Mouse (Mus musculus) forebrain, embryonic 15.5 days (tissue): ENCODE data around the gene Dclre1a. TPM values are rescaled to one million over a fixed set of nuclear protein-coding genes. Genes with fewer than 3 reads are reported as not detected.
"Not testable (repeated sequence)": the region's sequence is repeated elsewhere in the genome, so short reads cannot be mapped to it uniquely, and the experiment has no call there.

ENCODE experiments used
- ATAC-seq: fragments of 200-750 bp; cut with Nextera tagmentation; replicated peaks from 2 replicates; pipeline ENCODE4 v1.8.0; 2017; ENCODE audit warnings: mild to moderate bottlenecking, moderate TSS enrichment, moderate library complexity
- H3K27ac ChIP-seq: fragments of 300-500 bp; sonication (generic); replicated peaks from 2 replicates; pipeline ENCODE4 v1.5.1; 2015; ENCODE audit warnings: mild to moderate bottlenecking, inconsistent platforms
- H3K27me3 ChIP-seq: fragments of 300-500 bp; sonication (generic); 2 replicates; pipeline ENCODE4 v1.6.1; 2015; ENCODE audit warnings: inconsistent platforms
- H3K36me3 ChIP-seq: fragments of 300-500 bp; sonication (generic); 2 replicates; pipeline ENCODE4 v1.6.1; 2015; ENCODE audit warnings: mild to moderate bottlenecking, inconsistent platforms
- H3K4me1 ChIP-seq: fragments of 300-500 bp; sonication (generic); 2 replicates; pipeline ENCODE4 v1.6.1; 2015; ENCODE audit warnings: inconsistent platforms
- H3K4me2 ChIP-seq: fragments of 300-500 bp; sonication (generic); replicated peaks from 2 replicates; pipeline ENCODE4 v1.6.1; 2015; ENCODE audit warnings: mild to moderate bottlenecking, inconsistent platforms
- H3K4me3 ChIP-seq: fragments of 300-500 bp; sonication (generic); 2 replicates; pipeline ENCODE4 v1.5.1; 2015; ENCODE audit warnings: mild to moderate bottlenecking, inconsistent platforms
- H3K9ac ChIP-seq: fragments of 300-500 bp; sonication (generic); replicated peaks from 2 replicates; pipeline ENCODE4 v1.6.1; 2015; ENCODE audit warnings: mild to moderate bottlenecking, inconsistent platforms
- H3K9me3 ChIP-seq: fragments of 300-500 bp; sonication (generic); 2 replicates; pipeline ENCODE4 v1.6.1; 2016; ENCODE audit warnings: inconsistent platforms
- WGBS: fragments of 180-500 bp; shearing (Covaris S2); methylation state at CpG from one replicate; pipeline ENCODE4 v1.1.7; 2015; ENCODE audit warnings: mixed read lengths; 5-methylcytosine and 5-hydroxymethylcytosine counted together
- polyA plus RNA-seq: library from polyadenylated mRNA; unstranded; fragments of >200 nt; fragmentation: Nextera tagmentation; extraction: Ambion mirVana; gene quantifications from 2 replicates; pipeline ENCODE4 v1.2.1, GENCODE M21; 2015

Gene Dclre1a
- polyA plus RNA-seq, 1 experiment from 2014 or later, result 12.3 TPM

GRCm38 (mm10) chr19:56503069-56503468, 45.0 kb downstream of the Dclre1a start:
- WGBS, result no CpG with 5 or more reads among the region's 5 CpGs

GRCm38 (mm10) chr19:56494157-56494556, 53.9 kb downstream of the Dclre1a start:
- not testable (repeated sequence) for H3K9ac ChIP-seq, H3K4me2 ChIP-seq, H3K4me1 ChIP-seq, H3K36me3 ChIP-seq, H3K27ac ChIP-seq, H3K9me3 ChIP-seq, H3K27me3 ChIP-seq, H3K4me3 ChIP-seq, ATAC-seq
- WGBS, result no CpG with 5 or more reads among the region's 2 CpGs

More at GRCm38 (mm10) chr19:56503069-56503468, 45.0 kb downstream of the Dclre1a start:
- H3K27me3 ChIP-seq, H3K27ac ChIP-seq, H3K4me2 ChIP-seq, H3K9me3 ChIP-seq, H3K36me3 ChIP-seq, H3K4me3 ChIP-seq, H3K9ac ChIP-seq, H3K4me1 ChIP-seq, ATAC-seq: not testable (repeated sequence)

- WGBS, result 85% methylated on average over 6 of the region's 6 CpGs
- ATAC-seq, result no peak
- Histone ChIP-seq H3K4me1 (peaks cover 18% of the 10 kb centered on the region), H3K9me3 (no peaks in the 10 kb centered on the region), H3K27me3 (no peaks in the 10 kb centered on the region), H3K27ac (no peak overlapping the region), H3K36me3 (no peaks in the 10 kb centered on the region), H3K9ac (no peak overlapping the region), H3K4me3 (no peak overlapping the region), H3K4me2 (no peak overlapping the region)
Measured at GRCm38 (mm10) chr19:56489601-56490000, 58.4 kb downstream of the Dclre1a start.

- no peaks in the 10 kb centered on the region for H3K27me3 ChIP-seq
- no peak overlapping the region for H3K27ac ChIP-seq
- H3K9ac ChIP-seq, result no peak overlapping the region
- H3K4me3 ChIP-seq, result no peak overlapping the region
- peaks cover 22% of the 10 kb centered on the region for H3K4me1 ChIP-seq
- whole genome bisulfite sequencing, result 93% methylated on average over 2 of the region's 2 CpGs
- no peak for ATAC-seq
- no peaks in the 10 kb centered on the region for H3K36me3 ChIP-seq
- no peaks in the 10 kb centered on the region for H3K9me3 ChIP-seq
- H3K4me2 ChIP-seq, result no peak overlapping the region
Measured at GRCm38 (mm10) chr19:56487339-56487738, 60.7 kb downstream of the Dclre1a start.

GRCm38 (mm10) chr19:56486926-56487325, 61.1 kb downstream of the Dclre1a start:
- Histone ChIP-seq H3K9ac (no peak overlapping the region), H3K4me1 (peaks cover 22% of the 10 kb centered on the region), H3K27me3 (no peaks in the 10 kb centered on the region), H3K9me3 (no peaks in the 10 kb centered on the region), H3K4me2 (no peak overlapping the region), H3K36me3 (no peaks in the 10 kb centered on the region), H3K4me3 (no peak overlapping the region), H3K27ac (no peak overlapping the region)
- WGBS, result 83% methylated on average over 7 of the region's 7 CpGs
- no peak for ATAC-seq

- Histone ChIP-seq H3K4me3 (no peak overlapping the region), H3K4me1 (peaks cover 22% of the 10 kb centered on the region), H3K9me3 (no peaks in the 10 kb centered on the region), H3K27ac (no peak overlapping the region), H3K27me3 (no peaks in the 10 kb centered on the region), H3K36me3 (no peaks in the 10 kb centered on the region), H3K4me2 (no peak overlapping the region), H3K9ac (no peak overlapping the region)
- ATAC-seq, result 0 out of 2 replicates have a peak, but pooled peaks have one; percentile 32
- WGBS, result 23% methylated on average over 13 of the region's 13 CpGs
Measured at GRCm38 (mm10) chr19:56485376-56486271, 62.4 kb downstream of the Dclre1a start.

GRCm38 (mm10) chr19:56484630-56485375, 63.2 kb downstream of the Dclre1a start:
- H3K27me3 ChIP-seq, result no peaks in the 10 kb centered on the region
- no peak overlapping the region for H3K9ac ChIP-seq
- H3K36me3 ChIP-seq, result no peaks in the 10 kb centered on the region
- no peak overlapping the region for H3K27ac ChIP-seq
- H3K4me3 ChIP-seq, result no peak overlapping the region
- no peaks in the 10 kb centered on the region for H3K9me3 ChIP-seq
- WGBS, result 30% methylated on average over 13 of the region's 13 CpGs
- peaks cover 22% of the 10 kb centered on the region for H3K4me1 ChIP-seq
- no peak overlapping the region for H3K4me2 ChIP-seq
- no peak for ATAC-seq

Other genes with a start within 250 kb of the Dclre1a start
- 0.41 and 0.45 TPM in 2 replicates for gene Nrap, start 158.2 kb downstream of the Dclre1a start, polyA plus RNA-seq
- 14.7 TPM in 2 replicates for gene Casp7, start 151.1 kb downstream of the Dclre1a start, polyA plus RNA-seq
- 0.17 TPM in 1 of 2 replicates, not detected in the other for gene Plekhs1, start 86.6 kb downstream of the Dclre1a start, polyA plus RNA-seq
- gene Nhlrc2, start within 50 bp of the Dclre1a start, polyA plus RNA-seq, result 11.2 and 12.7 TPM in 2 replicates
- 1.6 TPM in 2 replicates for gene Adrb1, start 174.0 kb upstream of the Dclre1a start, polyA plus RNA-seq